Mouse (Mus musculus) layer of hippocampus, adult 9-10 months (tissue): ENCODE data around the gene P2rx1.

Experiments
- DNase-seq: peaks from one replicate; pipeline ENCODE4 v3.0.0; 2022; ENCODE audit warnings: low spot score

The P2rx1 gene

DNA sequence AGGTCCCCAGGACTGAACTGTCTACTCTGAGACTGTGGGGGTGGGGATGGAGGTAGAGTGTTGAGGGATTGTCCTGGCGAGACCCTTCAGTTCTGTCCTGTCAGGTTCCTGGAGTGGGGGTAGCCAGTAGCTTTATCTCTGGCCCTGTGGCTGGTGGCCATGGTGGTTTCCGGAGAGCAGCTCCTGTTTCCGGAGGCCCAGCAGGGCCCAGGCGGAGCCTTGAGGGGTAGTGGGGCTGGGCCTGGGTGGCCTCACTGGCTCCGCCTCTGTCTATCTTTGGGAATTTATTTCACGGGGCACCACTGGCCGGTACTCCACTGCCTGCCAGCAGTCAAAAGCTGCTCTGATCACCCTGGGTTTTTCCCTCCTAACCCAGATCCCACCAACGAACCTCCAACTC lies at the start of gene P2rx1:
Gene P2rx1 (plus strand): TSS at position 333 of the 400 bp plus-strand sequence.
- DNase-seq, result no peak

DNA sequence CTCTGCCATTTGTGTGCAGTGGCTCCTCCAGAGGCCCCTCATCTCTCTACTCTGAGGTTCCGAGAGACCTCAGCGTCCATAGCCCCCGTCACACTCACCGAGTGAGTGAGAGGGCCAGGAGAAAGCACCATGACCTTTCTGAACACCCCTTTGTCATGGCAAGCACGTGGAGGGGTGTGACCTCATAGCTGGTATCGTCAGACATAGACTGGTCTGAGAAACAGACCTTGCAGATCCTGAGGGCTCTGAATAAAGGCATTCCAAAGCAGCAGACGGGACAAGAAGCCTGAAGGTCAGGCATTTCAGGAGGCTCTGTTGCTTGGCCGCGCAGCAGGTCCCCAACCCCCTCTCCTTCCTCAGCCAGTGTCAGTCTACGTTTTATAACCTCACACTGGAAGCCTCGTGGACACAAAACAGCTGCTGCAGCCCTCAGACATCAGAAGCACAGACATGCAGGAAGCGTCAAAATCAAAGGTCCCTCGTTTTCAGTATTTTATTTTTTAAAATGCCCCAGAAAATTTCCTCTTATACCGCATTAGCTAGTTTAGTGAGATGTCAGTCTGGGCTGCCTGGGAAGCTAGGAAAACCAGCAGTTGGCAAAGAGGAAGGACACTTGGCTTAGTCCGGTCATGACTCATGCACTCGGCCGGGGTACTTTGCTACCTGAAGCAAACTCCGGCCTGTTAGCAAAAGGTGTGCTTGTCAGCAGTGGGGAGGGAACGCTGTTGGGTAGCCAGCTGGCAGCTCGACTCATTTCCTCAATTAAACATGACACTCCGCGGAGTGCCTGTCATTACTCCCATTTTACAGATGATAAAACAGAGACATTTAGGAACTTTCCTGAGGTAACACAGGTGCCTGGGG lies 47.5 kb upstream of the P2rx1 start:
- no peak for DNase-seq

DNA sequence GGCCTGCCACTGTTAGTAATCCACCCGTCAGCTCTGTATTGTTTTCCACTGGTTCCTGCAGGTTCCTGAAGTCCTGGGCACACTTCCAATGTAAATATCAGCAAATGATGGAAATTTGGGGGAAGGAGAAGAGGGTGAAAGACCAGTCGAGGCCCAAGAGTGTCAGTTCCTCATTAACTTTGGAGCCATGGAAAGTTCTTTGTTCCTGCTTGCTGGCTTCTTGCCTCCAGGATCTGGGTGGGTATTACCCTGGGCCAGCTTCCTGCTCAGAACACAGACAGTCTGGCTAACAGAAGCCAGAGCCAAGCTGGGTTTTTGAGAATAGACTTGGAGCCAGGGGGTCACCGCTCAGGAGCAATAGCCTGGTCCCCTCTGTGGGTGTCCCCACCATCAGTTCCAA lies 46.7 kb upstream of the P2rx1 start:
- DNase-seq, result no peak

DNA sequence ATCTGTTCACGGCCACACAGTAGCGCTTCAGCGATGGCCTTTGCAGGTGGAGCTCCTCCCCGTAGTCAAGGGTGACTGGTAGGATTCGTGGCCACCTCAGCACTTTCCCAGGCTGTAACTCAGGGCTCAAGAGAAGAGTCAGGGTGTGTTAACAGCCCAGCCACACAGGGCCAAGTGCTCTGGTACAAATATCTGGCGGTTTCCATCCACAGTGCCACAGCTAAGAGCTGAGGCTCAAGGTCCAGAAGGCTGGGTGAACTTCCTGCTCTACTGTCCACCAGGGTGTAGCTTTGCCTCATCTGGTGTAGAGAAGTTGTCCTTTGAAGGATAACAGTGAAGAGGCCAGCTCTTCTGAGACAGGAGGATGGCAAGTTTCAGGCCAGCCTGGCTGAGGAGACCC lies 46.2 kb upstream of the P2rx1 start:
- no peak for DNase-seq

DNA sequence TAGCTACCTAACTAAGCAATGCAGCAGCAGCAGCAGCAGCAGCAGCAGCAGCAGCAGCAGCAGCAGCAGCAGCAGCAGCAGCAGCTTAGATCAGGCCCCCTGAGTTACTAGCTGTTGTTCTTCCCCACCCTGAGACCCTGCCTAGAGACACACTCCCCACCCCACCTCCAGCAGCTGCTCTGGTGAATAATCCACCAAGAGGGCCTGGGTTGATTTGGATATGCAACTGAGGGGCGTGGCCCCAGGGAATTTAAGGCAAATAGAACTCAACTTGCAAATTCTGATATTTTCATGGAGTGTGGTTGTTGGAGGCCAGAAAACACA lies 45.8 kb upstream of the P2rx1 start:
- DNase-seq, result no peak

DNA sequence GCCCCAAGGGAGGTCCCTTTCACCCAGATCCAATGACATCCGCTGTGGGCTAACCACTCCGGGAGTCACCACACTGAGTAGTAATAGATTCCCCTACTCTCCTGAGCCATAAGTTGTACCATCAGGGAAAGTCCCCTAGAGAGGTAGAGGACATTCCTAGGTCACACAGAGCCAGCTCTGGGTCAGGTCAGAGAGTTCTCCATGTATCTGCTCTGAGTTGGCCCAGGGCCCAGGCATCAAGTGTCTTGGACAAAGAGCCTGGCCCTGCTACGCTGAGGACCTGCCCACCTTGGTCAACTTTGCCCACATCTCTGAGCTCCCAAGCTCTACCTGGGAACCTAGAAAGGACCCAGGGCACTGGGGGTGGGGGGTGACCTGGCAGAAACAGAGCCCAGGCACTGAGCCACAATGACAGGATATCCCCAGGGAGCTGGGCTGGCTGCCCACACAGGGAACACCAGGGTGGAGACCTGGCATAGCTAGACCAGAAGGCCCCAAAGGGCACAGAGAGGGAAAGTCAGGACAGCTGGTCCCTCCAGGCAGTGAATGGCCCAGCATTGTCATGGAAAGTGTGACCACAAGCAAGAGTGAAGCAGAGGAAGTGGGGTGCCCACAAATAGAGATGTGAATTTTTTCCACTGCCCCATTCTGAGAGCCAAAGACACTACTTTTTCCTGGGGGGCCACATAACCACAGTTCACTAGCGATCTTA lies 45.3 kb upstream of the P2rx1 start:
- DNase-seq, result no peak

DNA sequence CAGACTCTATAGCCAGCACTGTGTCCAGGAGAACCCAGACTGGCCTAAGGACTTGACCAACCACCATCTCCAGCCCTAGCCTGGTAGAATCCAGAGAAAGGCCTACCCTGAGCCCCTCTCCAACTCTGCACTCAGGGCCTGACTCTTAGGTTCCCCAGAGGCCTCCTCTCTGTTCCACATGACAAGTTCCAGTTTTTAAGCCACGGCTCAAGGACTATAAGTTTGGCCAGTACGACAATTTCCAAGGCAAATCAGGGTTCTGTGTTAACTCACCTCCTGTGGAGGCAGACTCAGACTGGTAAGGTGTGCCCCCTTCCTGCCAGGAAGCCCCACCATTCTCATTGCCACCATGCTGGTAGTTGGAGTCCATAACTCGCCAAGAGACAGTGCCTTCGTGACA lies 44.7 kb upstream of the P2rx1 start:
- DNase-seq, result no peak

DNA sequence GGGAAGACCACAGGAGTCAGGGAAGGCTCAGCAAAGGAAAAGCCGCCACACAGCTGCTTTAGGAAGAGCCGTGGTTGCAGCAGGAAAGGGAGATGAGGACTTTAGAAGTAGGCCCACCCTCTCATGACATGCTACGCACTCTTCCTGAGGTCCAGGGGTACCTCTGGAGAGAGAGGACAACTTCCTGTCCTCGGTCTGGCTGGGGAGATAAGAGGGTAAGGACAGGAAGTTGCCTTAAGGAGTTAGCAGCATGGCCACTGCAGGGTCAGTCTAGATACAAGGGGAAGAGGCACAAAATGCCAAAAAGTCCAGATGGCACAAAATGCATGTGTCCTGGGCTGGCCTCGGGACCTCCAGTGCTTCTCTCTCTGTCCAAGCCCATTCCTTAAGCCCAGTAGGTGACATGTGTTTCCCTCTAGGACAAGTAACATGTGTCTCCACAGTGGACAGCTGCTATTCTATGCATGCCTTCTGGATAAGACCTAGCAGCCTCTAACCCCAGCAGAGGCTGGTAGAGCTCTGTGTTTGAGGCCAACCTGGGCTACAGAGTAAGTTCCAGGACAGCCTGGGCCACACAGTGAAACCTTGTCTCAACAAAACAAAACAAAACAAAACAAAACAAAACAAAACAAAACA lies 43.4 kb upstream of the P2rx1 start:
- DNase-seq, result no peak

DNA sequence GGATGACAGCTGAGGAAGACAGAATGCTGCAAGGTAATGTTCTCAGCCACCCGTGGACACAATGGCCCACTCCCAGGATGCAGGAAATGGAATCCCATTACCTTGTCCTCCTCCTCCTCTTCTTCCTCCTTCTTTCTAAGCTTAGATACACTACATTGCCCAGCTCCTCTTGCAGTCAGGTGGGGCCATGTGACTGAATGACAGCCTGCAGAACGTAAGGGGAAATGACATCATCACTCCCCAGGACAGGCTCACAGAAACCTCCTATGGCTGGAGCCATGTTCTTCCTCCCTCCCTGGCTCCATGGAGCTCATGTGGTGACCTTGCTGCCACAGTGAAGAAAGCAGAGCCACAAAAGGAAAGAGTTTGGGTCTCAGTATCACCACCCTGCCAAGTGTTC lies 41.6 kb upstream of the P2rx1 start:
- DNase-seq, result no peak

DNA sequence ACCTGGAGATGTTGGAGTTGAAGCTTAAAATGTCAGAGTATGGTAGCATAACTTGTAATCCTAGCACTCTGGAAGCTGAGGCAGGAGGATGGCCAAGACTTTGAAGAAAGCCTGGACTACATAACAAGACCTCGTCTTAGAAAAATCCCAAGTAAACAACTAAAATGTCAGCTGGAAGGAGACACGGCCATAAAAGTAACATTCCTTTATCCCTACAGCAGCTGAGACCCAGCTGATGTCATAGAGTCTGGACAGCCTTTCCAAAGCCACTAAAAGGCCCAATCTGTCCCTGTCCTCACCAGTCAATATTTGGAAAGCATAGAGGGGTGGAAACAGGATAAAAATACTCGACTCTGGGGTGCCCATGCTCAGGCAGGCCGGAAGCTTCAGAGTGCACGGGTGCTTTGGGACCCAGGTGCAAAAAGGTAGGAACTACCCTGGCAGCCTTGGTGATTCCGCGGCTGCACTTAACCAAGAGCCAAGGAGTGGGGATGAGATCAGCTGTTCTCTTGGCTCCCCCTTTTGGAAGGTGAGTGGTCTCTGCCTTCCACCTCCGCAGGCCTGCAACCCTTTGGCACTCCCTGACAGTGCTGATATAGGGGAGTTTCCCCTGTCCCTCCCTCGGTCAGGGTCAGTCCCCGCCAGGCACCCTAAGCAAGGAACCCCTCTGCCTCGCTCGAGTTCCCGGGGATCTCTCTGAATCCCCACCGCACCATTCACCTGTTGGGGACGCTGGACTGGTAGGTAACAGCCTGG lies 38.8 kb upstream of the P2rx1 start:
- DNase-seq, result no peak

DNA sequence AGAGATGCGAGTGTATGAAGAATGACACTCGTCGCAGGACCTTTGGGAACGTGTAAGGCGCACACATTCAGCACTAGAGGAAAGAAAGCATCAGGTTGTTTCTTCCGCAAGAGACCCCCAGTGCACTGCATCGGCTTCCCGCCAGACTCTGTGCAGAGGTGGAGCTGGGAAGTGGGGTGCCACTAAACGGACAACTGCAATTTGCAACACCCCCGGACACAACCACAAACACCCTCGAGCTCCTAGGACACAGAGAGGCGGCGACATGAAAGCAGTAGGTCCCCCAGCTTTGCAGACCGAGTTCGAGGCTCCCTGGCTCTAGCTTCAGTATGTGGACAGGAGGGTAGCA lies 38.2 kb upstream of the P2rx1 start:
- no peak for DNase-seq

DNA sequence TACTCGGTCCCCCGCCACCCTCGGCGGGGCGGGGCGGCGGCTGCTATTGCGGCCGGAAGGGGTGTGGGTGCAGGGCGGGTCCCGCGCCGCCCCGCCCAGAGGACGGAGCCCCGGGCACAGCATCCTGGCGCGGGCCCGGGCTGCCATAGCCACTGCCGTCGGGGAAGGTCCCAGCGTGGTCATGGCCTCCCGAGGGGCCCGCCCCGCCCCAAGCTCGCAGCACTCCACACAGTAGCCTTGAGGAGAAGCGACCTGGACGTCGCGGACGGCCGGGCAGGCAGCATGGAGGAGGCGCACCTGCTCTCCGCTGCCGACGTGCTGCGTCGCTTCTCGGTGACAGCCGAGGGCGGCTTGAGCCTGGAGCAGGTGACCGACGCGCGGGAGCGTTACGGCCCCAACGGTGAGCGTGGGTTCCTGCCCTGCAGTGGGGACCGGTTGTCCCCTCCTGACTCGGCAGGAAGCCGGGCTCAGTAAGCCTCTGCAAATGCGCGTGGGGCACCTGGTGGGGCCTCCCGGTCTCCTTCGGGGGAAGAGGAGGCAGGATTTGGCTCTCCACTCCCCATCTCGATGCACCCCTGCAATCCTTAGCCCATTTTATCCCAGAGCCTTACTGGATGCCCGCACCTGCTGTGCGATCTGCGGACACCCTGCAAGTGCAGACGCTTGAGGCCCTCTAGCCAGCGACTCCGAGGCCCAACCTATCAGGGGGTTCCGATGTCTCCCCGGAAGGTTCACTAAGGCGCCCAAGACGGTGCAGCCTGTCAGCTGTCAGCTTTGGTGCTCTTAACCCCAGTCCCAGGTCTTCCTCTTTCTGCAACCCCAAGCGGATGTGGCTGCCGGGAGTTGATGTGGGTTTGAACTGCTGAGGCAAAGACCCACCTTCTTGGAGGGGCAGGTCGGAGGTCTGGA lies 37.6 kb upstream of the P2rx1 start, which contains the start of gene Atp2a3:
Gene Atp2a3 (plus strand): TSS at position 98 of the 909 bp plus-strand sequence.
- no peak for DNase-seq

DNA sequence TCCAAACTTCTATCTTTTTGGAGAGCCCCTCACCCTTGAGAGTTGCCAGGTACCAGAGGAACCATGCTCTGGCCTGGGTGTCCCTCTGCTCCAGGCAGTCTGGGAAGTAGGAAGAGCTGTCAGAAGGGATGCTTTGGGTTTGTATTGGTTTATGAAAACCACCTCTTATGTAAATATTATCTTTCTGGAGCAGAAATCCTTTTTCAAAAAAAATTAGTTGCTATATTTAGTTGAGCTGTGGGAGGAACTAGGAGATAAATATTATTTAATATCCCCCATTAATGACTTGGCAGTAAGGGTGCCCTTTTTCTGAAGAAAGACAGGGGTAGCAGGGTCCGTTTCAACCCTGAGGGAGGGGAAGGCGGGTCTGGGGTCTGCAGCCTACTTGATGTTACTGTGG lies 36.5 kb upstream of the P2rx1 start:
- no peak for DNase-seq

DNA sequence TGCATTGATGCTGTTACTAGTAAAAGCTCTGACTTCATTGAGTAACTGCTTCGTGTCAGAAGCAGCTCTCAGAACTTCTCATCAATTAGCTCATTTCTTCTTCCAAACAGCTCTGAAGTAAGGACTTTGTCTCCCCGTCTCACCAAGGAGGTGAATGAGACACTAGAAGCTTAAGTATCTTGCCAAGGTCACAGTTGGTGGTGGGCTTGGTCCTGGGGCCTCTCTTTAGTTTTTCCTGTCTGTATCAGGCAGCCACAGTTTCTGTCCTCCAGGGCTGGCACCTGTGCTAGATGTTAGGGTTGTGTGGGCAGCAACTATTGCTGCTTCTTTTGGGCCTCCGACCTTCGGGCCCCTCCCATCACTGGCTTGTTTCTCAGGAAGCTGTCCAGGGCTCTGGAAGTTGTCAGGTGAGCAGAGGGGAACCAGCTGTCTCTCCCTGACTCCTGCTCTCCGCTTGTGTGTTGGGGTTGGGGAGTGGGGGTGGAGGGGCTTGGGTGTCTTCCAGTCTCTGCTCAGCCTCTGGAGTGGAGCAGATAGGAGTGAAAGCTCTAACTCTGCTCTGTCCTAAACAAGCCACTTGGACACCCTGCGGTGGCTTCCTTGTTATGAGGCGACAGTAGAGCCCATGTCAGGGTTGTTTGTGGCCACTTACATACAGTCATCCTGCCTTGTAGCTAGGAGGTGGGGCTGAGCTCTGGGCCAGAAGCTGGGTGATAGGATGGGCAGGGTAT lies 35.7 kb upstream of the P2rx1 start:
- no peak for DNase-seq

DNA sequence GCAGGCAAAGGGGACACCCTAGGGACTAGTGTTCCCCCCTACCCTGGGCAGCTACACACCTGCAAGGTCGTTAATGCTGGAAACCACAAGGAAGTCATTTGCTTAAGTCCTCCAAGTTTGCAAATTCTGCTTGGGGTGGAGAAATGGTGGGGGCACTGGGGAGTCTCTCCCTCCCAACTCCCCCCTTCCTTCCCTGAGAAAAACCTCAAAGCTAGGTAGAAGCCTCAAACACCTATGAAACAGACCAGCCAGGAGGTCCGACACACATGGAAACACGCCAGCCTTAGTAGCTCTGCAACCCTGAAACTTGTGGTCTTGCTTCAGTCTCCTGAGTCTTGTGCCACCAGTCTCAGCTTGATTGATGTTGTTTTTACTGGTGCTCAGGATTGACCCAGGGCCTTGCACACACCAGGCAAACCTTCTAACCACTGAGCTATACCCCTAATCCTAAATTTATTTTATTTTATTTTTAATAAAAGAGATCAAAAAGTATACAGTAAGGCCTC lies 35.1 kb upstream of the P2rx1 start:
- DNase-seq, result no peak

DNA sequence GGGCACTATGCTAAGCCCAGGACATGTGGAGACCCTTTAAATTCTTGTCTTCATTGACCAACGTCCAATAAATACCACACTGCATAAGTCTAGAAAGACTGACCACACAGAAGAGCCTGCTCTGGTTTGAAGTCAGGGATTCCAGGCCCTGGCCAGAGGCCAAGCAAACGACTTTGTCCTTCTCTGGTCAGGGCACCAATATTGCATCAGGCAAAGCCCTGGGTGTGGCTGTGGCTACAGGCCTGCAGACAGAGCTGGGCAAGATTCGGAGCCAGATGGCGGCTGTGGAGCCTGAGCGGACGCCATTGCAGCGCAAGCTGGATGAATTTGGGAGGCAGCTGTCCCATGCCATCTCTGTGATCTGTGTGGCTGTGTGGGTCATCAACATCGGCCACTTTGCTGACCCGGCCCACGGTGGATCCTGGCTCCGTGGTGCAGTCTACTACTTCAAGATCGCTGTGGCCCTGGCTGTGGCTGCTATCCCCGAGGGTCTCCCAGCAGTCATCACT lies 23.9 kb upstream of the P2rx1 start:
- DNase-seq, result no peak

DNA sequence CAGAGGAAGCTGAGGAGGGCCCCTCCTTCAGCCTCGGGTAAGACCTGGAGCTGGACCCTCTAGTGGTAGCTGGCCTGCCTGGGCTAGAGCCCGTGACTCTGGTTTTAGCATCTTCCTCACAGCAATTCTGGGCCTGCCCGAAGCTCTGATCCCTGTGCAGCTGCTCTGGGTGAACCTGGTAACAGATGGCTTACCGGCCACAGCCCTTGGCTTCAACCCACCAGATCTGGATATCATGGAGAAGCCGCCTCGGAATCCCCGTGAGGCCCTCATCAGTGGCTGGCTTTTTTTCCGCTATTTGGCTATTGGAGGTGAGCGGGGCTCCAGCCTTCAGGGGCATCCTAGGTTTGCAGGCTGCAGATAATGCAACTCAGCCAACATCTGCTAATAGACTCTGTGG lies 16.4 kb upstream of the P2rx1 start:
- no peak for DNase-seq

DNA sequence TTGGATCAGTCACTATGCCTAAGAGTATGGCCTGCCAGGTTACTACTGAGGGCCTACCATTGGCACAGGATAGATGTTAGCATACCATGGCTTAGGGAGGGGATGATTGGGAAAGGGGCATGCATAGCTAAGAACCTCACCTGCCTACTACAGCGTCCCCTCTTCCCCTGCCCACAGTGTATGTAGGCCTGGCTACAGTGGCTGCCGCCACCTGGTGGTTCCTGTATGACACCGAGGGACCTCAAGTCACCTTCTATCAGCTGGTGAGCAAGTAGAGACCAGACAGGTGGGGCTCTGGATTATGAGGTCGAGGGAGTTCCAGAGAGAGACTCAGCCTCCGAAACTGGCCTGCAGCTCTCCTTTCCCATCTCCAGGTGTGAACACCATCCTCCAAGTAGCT lies 15.6 kb upstream of the P2rx1 start:
- DNase-seq, result no peak

DNA sequence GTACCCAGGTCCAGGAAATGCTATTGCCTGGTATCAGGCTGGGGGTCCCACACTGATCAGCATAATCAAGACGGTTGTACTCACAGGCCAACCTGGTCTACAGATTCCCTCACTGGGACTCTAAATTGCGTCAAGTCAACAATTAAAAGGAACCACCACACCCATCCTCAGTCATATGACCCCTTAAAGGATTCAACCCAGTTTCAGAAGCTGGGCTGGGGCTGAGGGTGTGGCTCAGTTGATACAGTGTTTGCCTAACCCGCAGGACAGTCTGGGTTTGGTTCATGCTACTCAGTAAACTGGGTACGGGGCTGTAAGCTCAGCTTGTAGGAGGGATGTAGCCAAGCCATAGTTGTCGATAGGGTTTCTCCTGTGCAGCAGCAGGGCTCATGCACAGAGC lies 12.2 kb upstream of the P2rx1 start:
- DNase-seq, result no peak

DNA sequence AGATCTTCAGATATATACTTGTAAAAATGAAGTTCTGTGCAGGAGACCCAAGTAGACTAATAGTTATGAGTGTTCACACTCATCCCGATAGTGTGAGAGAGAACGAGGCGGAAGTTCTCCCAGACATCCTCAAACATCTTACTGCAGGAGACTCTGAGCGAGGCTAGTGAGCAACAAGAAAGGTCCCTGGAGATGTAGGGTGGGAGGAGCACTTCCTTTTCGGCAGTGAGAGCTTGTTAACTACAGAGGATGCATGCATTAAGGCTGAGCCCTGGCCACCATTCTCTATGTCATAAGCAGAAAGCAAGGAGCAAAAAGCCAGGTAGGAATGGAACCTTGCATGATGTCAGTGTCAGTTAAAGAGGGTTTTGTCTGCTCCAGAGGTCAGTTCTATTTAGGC lies 11.7 kb upstream of the P2rx1 start:
- DNase-seq, result no peak
